Mouse (Mus musculus) stomach, postnatal 0 days (tissue): ENCODE results near the gene Parp14.

Experiments used
- CTCF ChIP-seq: IDR thresholded peaks from 2 replicates; pipeline ENCODE4 v1.5.1; 2016; ENCODE audit warnings: antibody characterized with exemption, low read depth, mild to moderate bottlenecking, moderate library complexity
- EP300 ChIP-seq: optimal IDR thresholded peaks from 2 replicates; pipeline ENCODE3; 2016; ENCODE audit warnings: antibody characterized with exemption

DNA sequence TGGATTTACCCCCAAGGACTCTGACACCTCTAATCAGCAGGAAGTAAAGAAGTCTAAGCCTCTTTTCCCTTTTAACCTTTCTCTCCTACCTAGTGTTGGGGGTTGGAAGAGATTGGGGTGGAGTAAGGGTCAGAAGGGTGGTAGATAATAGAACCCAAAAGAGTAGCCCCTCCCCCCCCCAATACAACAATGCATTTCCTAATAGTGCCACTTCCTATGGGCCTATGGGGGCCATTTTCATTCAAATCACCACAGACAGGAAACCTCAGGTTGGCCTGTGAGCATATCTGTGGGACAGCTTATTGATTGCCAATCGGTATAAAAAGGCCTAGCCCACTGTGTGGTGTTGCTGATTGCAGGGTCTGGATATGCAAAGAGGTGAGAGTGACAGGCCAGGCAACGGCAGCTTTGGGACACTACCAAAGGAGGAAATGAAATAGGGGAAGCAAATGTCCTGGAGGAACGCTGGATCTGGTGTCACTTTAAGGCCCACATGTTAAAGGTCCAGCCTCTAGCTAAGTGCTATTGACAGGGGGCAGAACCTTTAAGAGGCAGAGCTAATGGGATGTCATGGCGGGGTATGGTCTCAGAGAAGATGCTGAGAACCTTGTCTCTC lies 32.9 kb upstream of the Parp14 start:
- TF ChIP-seq CTCF (no peak), EP300 (no peak)
